Mouse (Mus musculus) liver, embryonic 14.5 days (tissue): Measurements from ENCODE around the gene Olfr157. TPM values are rescaled to one million over a fixed set of nuclear protein-coding genes. Genes with fewer than 3 reads are reported as not detected.

Experiments
- ATAC-seq: fragments of 200-750 bp; cut with Nextera tagmentation; 2 replicates; pipeline ENCODE4 v1.8.0; 2017; ENCODE audit warnings: moderate number of reproducible peaks, mild to moderate bottlenecking, moderate library complexity; ENCODE audit not compliant: insufficient read depth
- DNase-seq, 3 experiments: peaks; one replicate each; pipeline ENCODE4 v3.0.0-alpha.2; 2012 to 2013; ENCODE audit warnings: low read depth in 3 of 3, low spot score in 3 of 3
- H3K27ac ChIP-seq: fragments of 300-500 bp; sonication (generic); 2 replicates; pipeline ENCODE4 v1.5.1; 2014; ENCODE audit warnings: moderate library complexity, mild to moderate bottlenecking, control low read depth, inconsistent platforms
- H3K27me3 ChIP-seq: fragments of 300-500 bp; sonication (generic); 2 replicates; pipeline ENCODE4 v1.6.1; 2014; ENCODE audit warnings: mild to moderate bottlenecking, low read length, moderate library complexity; ENCODE audit not compliant: control insufficient read depth, insufficient read depth
- H3K36me3 ChIP-seq: fragments of 300-500 bp; sonication (generic); replicated peaks from 2 replicates; pipeline ENCODE4 v1.6.1; 2014; ENCODE audit warnings: low read depth; ENCODE audit not compliant: control insufficient read depth, insufficient read depth
- H3K4me1 ChIP-seq, 2 experiments: fragments of 200-500 bp in 1 of 2; fragments of 300-500 bp in 1 of 2; sonication (generic) in 1 of 2; replicated peaks; 2 replicates each; pipeline ENCODE4 v1.6.1; 2012 to 2014; ENCODE audit warnings: antibody characterized with exemption in 1 of 2, inconsistent platforms in 1 of 2, low read length in 1 of 2; ENCODE audit not compliant: control insufficient read depth in 2 of 2, insufficient read depth in 2 of 2
- H3K4me2 ChIP-seq: fragments of 300-500 bp; sonication (generic); 2 replicates; pipeline ENCODE4 v1.6.1; 2014; ENCODE audit warnings: low read depth, mild to moderate bottlenecking, control low read depth, moderate library complexity
- H3K4me3 ChIP-seq, 2 experiments: fragments of 200-500 bp in 1 of 2; fragments of 300-500 bp in 1 of 2; sonication (generic) in 1 of 2; 2 replicates each; pipeline ENCODE4 v1.5.1; 2012 to 2014; ENCODE audit warnings: low read depth in 2 of 2, low read length in 2 of 2, mild to moderate bottlenecking in 2 of 2, control low read depth in 1 of 2, inconsistent platforms in 1 of 2, moderate library complexity in 1 of 2; ENCODE audit not compliant: insufficient read depth in 1 of 2
- H3K9ac ChIP-seq: fragments of 300-500 bp; sonication (generic); replicated peaks from 2 replicates; pipeline ENCODE4 v1.6.1; 2014; ENCODE audit warnings: mild to moderate bottlenecking, control low read depth, moderate library complexity
- H3K9me3 ChIP-seq: fragments of 300-500 bp; sonication (generic); 2 replicates; pipeline ENCODE4 v1.6.1; 2016; ENCODE audit warnings: low read length, mixed read lengths; ENCODE audit not compliant: control insufficient read depth
- CTCF ChIP-seq: IDR thresholded peaks from 2 replicates; pipeline ENCODE4 v1.5.1; 2016; ENCODE audit warnings: antibody characterized with exemption, low read depth, control low read depth
- EP300 ChIP-seq: IDR thresholded peaks from 2 replicates; pipeline ENCODE4 v1.6.1; 2016; ENCODE audit warnings: antibody characterized with exemption, low read depth
- WGBS: fragments of 180-500 bp; shearing (Covaris S2); extraction: QIAGEN DNeasy Blood & Tissue Kit; methylation state at CpG from one replicate; pipeline ENCODE4 v1.1.7; 2014; ENCODE audit not compliant: insufficient replicate concordance; 5-methylcytosine and 5-hydroxymethylcytosine counted together
- polyA plus RNA-seq, 2 experiments: library from polyadenylated mRNA; depleted of rRNA in 1 of 2; stranded (reverse) in 1 of 2; unstranded in 1 of 2; fragments of >200 nt; fragmentation: Nextera tagmentation in 1 of 2; extraction: Ambion mirVana in 1 of 2; gene quantifications; 2 replicates each; pipeline versions ENCODE4 v1.2.1 to v1.2.3; 2012 to 2014

The Olfr157 gene
- not detected in 2 replicates for polyA plus RNA-seq (2012; rRNA removed)
- polyA plus RNA-seq (2014; fragmentation: Nextera tagmentation; extraction: Ambion mirVana): not detected in 2 replicates

GRCm38 (mm10) chr4:43840101-43840500 lies at the start of gene Olfr157:
Olfr157 (minus strand) TSS chr4:43840201.
- no peaks in the 10 kb centered on the region for H3K4me1 ChIP-seq
- TF ChIP-seq EP300 (no peak), CTCF (no peak)
- no peak within 1 kb of the TSS for H3K27ac ChIP-seq
- no peaks in the 10 kb centered on the region for H3K27me3 ChIP-seq
- H3K4me3 ChIP-seq: no peak within 1 kb of the TSS
- no peak within 1 kb of the TSS for H3K9ac ChIP-seq
- H3K36me3 ChIP-seq: no peaks in the 10 kb centered on the region
- WGBS: 47% methylated on average over 1 of the region's 1 CpGs
- DNase-seq (no peak), ATAC-seq (no peak)
- H3K4me2 ChIP-seq: no peak within 1 kb of the TSS
- no peaks in the 10 kb centered on the region for H3K9me3 ChIP-seq

GRCm38 (mm10) chr4:43884196-43884595 lies 44.2 kb upstream of the Olfr157 start:
- ATAC-seq: no peak
- Histone ChIP-seq H3K36me3 (no peaks in the 10 kb centered on the region), H3K27ac (no peak overlapping the region), H3K27me3 (no peaks in the 10 kb centered on the region), H3K4me3 (no peak overlapping the region), H3K4me2 (no peak overlapping the region), H3K9me3 (no peaks in the 10 kb centered on the region), H3K4me1 (no peaks in the 10 kb centered on the region), H3K9ac (no peak overlapping the region)
- DNase-seq: no peak
- 37% methylated on average over 4 of the region's 4 CpGs for WGBS
- TF ChIP-seq EP300 (no peak), CTCF (no peak)

- Histone ChIP-seq H3K27me3 (no peaks in the 10 kb centered on the region; the same call in 1 of the 2 replicates), H3K9ac (no peak overlapping the region), H3K36me3 (no peaks in the 10 kb centered on the region), H3K27ac (no peak overlapping the region), H3K4me3 (no peak overlapping the region), H3K4me2 (no peak overlapping the region), H3K4me1 (0 out of 4 replicates have a peak, but pooled peaks cover 0 to 4% of the 10 kb centered on the region in 2 experiments), H3K9me3 (no peaks in the 10 kb centered on the region)
- TF ChIP-seq CTCF: no peak
- TF ChIP-seq EP300: no peak
- ATAC-seq (no peak), DNase-seq (no peak)
- WGBS: 69% methylated on average over 6 of the region's 6 CpGs
Observed at GRCm38 (mm10) chr4:43879566-43879965, 39.6 kb upstream of the Olfr157 start.

DNA sequence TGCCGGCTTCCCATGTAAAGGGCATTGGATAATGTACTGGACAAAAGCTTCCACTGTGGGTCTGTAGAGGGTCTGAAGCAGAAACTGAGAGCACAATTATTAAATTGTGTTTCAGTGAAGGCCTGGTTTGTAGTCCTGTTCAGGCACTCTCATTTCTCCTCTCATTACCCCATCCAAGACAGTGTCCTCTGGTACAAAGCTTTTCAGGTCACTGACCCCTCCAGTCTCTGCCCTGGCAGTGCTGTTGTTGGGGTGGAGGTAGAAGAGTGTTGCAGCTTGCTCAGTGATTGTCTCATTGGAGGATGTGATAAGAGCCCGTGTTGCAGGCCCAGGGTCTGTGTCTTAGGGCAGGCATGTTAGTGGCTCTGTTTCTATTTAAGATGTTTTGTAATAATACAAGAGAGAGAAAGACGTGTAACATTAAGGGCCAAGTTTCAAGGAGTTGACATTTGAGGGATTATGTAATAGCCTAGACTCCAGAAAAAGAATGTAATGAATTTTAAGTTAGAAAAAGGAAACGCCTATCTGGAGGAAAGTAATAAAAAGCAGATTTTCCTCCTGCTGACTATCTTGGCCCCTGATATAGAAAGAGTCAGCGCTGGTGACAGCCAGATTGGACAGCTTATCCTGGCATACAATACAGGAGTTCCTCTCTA lies 38.2 kb upstream of the Olfr157 start:
- Histone ChIP-seq H3K36me3 (no peaks in the 10 kb centered on the region), H3K9me3 (no peaks in the 10 kb centered on the region), H3K27ac (no peak overlapping the region), H3K4me2 (no peak overlapping the region), H3K4me3 (no peak overlapping the region), H3K9ac (no peak overlapping the region), H3K27me3 (no peaks in the 10 kb centered on the region; the same call in 1 of the 2 replicates), H3K4me1 (0 out of 4 replicates have a peak, but pooled peaks cover 0 to 4% of the 10 kb centered on the region in 2 experiments)
- WGBS: 41% methylated on average over 5 of the region's 5 CpGs
- ATAC-seq: no peak
- TF ChIP-seq CTCF: no peak
- TF ChIP-seq EP300: no peak
- DNase-seq: no peak

GRCm38 (mm10) chr4:43877230-43877629 lies 37.2 kb upstream of the Olfr157 start:
- ATAC-seq: no peak
- no peak overlapping the region for H3K9ac ChIP-seq
- no peak overlapping the region for H3K27ac ChIP-seq
- H3K4me3 ChIP-seq: no peak overlapping the region
- H3K4me2 ChIP-seq: no peak overlapping the region
- H3K36me3 ChIP-seq: no peaks in the 10 kb centered on the region
- no peak for DNase-seq
- H3K27me3 ChIP-seq: no peaks in the 10 kb centered on the region; the same call in 1 of the 2 replicates
- 74% methylated on average over 1 of the region's 1 CpGs for WGBS
- no peak for TF ChIP-seq EP300
- no peak for TF ChIP-seq CTCF
- H3K4me1 ChIP-seq: 0 out of 4 replicates have a peak, but pooled peaks cover 0 to 4% of the 10 kb centered on the region in 2 experiments
- H3K9me3 ChIP-seq: no peaks in the 10 kb centered on the region
